Mouse (Mus musculus) cortical plate, adult 2 months (tissue): ENCODE measurements at regions not wholly inside any gene's neighbourhood (a gene's known extent, or its start where the extent isn't known, plus 50 kb on each side); places are given as distances from the start of the nearest gene placed in this dataset.

Source experiments
- H3K27ac ChIP-seq: fragments of 200-500 bp; 2 replicates; pipeline ENCODE4 v1.5.1; 2012; ENCODE audit warnings: low read length, control low read depth, inconsistent platforms; ENCODE audit not compliant: insufficient read depth
- H3K4me1 ChIP-seq: fragments of 200-500 bp; 2 replicates; pipeline ENCODE4 v1.6.1; 2011; ENCODE audit warnings: low read length; ENCODE audit not compliant: control insufficient read depth, insufficient read depth
- H3K4me3 ChIP-seq: fragments of 200-500 bp; 2 replicates; pipeline ENCODE4 v1.5.1; 2011; ENCODE audit warnings: mild to moderate bottlenecking, low read length, control low read depth; ENCODE audit not compliant: insufficient read depth
- CTCF ChIP-seq: fragments of 200-500 bp; IDR thresholded peaks from 2 replicates; pipeline ENCODE4 v1.5.1; 2011; ENCODE audit warnings: mild to moderate bottlenecking, control low read depth, low read length; ENCODE audit not compliant: insufficient read depth; ENCODE audit errors: extremely low read depth
- POLR2A ChIP-seq: fragments of 200-500 bp; IDR thresholded peaks from 2 replicates; pipeline ENCODE4 v1.6.1; 2011; ENCODE audit warnings: mild to moderate bottlenecking, low read length, control low read depth; ENCODE audit not compliant: insufficient read depth; ENCODE audit errors: extremely low read depth

DNA sequence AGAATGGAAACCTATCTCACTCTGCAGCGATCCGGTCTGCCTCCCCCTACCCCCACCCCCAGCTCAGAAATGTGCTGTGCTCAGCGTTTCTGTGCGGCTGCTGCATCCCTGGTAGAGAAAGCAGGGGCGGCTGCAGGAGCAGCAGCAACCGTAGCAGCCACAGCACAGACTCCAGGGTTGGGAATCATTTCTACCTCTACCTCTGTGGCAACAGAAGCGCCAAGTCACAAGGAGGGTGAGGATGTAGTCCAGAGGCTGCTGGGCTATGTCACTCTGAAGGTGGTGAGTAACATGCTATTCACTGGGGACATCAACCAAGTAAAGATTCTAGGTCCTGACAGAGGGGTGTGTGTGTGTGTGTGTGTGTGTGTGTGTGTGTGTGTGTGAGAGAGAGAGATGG lies 470.2 kb downstream of the Prss52 start:
- peak overlapping the region; percentile 96 for H3K27ac ChIP-seq
- TF ChIP-seq CTCF: no peak
- TF ChIP-seq POLR2A: peak; percentile 45; the same call in 1 of the 2 replicates
- H3K4me1 ChIP-seq: no peaks in the 10 kb centered on the region
- peak overlapping the region; percentile 87 for H3K4me3 ChIP-seq

GRCm38 (mm10) chr14:64574773-64575172 lies 470.7 kb downstream of the Prss52 start:
- Histone ChIP-seq H3K27ac (peak overlapping the region; percentile 96), H3K4me1 (peaks cover 3% of the 10 kb centered on the region; the same call in 1 of the 2 replicates), H3K4me3 (peak overlapping the region; percentile 87)
- TF ChIP-seq CTCF: no peak
- TF ChIP-seq POLR2A: no peak

GRCm38 (mm10) chr14:64575954-64576353 lies 471.9 kb downstream of the Prss52 start:
- peak overlapping the region; percentile 96 for H3K27ac ChIP-seq
- peak overlapping the region; percentile 87 for H3K4me3 ChIP-seq
- H3K4me1 ChIP-seq: peaks cover 5% of the 10 kb centered on the region
- TF ChIP-seq CTCF: no peak
- peak; percentile 39; the same call in 1 of the 2 replicates for TF ChIP-seq POLR2A

DNA sequence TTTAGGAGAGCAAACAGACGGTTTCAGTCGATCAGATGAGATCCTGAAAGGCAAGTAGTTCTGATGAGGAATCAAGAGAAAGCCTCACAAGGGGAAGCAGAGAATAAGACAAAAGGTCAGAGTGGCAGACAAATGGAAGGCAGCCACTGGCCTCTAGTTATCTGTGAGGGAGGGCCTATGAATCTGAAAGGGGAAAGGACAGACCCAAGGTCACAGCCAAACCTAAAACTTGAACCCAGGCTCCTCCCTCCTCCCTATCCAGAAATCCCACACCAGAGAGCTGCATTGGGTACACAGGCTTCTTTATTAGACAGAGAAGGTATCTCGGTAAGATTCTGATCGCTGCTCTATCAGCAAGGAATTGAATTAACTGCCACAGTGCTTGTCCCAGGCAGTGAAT lies 476.0 kb downstream of the Prss52 start:
- no peak overlapping the region for H3K4me3 ChIP-seq
- TF ChIP-seq CTCF (no peak), POLR2A (no peak)
- H3K27ac ChIP-seq: peak overlapping the region; percentile 51
- H3K4me1 ChIP-seq: peaks cover 14% of the 10 kb centered on the region

DNA sequence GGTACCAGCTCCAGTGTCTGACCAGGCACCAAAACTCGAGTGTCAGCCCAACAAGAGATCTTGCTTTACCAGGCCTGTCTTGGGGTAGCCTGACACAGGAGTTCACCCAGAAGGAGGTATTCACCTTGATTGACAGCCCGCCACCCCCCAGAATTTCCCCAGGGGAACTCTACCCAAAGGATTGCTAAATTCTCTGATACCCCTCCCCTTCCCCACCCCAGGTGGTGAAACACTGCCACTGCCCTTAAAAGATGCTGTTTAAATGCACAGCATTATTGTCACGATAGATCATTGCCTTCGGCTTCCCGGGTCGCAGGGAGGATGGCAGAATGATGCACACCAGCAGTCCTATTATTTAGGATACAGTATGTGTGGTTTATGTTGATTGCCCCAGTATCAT lies 476.8 kb downstream of the Prss52 start:
- Histone ChIP-seq H3K4me3 (no peak overlapping the region), H3K4me1 (peaks cover 18% of the 10 kb centered on the region), H3K27ac (peak overlapping the region; percentile 86)
- no peak for TF ChIP-seq POLR2A
- TF ChIP-seq CTCF: no peak

- TF ChIP-seq CTCF (no peak), POLR2A (no peak)
Observed at GRCm38 (mm10) chr14:64581705-64582104, 477.6 kb downstream of the Prss52 start.

DNA sequence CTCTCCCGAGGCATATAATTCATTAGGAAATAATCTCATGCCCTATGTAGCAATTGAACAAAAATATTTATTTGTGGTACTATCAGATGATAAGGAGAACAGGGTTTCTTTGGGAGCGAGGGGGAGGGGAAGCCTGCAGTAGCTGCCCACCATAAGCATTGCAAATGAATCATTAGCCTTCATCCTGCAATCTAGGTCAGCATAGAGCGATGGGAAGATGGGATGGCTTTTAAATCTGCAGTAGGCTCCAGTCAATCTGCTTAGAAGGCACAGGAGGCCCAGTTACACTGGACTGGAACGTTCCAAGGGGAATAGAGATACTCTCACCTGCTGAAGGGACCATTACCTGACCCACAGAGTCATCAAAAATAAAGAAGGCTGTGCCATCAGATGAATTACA lies 478.7 kb downstream of the Prss52 start:
- Histone ChIP-seq H3K4me1 (peaks cover 19% of the 10 kb centered on the region), H3K4me3 (no peak overlapping the region), H3K27ac (peak overlapping the region; percentile 81)
- TF ChIP-seq CTCF: no peak
- TF ChIP-seq POLR2A: no peak

More at GRCm38 (mm10) chr14:64581705-64582104, 477.6 kb downstream of the Prss52 start:
- Histone ChIP-seq H3K27ac (peak overlapping the region; percentile 83), H3K4me3 (no peak overlapping the region), H3K4me1 (peaks cover 19% of the 10 kb centered on the region)

DNA sequence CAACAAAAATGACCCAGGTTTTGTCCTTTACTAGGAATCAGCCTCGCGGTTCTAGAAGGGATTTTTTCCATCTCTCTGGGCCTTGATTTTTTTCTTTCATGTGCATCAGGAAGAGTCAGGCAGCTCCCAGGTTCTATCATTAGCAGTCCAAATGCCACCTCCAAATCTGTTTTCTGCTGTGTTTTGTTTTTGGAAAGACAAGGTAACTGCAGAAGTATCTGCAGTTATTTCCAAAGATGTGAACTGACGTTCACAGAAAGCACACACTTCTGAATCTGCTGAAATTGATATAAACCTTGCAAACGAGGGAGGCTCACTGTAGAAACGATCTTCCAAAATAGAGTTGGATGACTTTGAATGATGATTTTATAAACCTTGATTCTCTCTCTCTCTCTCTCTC lies 480.1 kb downstream of the Prss52 start:
- Histone ChIP-seq H3K4me1 (peaks cover 19% of the 10 kb centered on the region), H3K4me3 (no peak overlapping the region), H3K27ac (0 out of 2 replicates have a peak overlapping the region, but pooled peaks have one; percentile 41)
- TF ChIP-seq CTCF: no peak
- 0 out of 2 replicates have a peak, but pooled peaks have one; percentile 21 for TF ChIP-seq POLR2A

DNA sequence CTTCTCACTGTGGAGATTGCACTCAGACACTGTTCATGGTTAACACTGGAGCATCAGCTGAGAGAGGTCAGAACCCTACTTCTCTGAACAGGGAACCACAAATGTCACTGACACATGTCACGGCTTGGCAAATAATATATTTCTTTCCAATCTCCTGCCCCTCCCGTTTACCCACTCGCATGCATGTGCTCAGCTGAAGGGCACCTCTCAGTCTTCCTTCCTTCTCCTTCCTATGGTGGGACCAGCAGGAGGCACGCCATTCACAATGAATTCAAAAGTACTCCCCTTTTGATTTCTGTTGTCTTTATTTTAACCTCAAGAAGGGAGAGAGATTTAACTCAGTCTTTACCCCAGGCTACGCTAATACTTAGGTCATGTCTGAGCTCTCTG lies 481.0 kb downstream of the Prss52 start:
- H3K4me3 ChIP-seq: no peak overlapping the region
- H3K27ac ChIP-seq: peak overlapping the region; percentile 97
- TF ChIP-seq CTCF: no peak
- no peak for TF ChIP-seq POLR2A
- H3K4me1 ChIP-seq: peaks cover 16% of the 10 kb centered on the region

GRCm38 (mm10) chr14:64585471-64586192 lies 481.5 kb downstream of the Prss52 start:
- Histone ChIP-seq H3K4me1 (peaks cover 14% of the 10 kb centered on the region), H3K27ac (peak overlapping the region; percentile 97), H3K4me3 (no peak overlapping the region)
- TF ChIP-seq POLR2A: no peak
- no peak for TF ChIP-seq CTCF
